17 mouse cellular contexts compared by ENCODE assay signal in genomic region chr9:106157623-106157925, GRCm38 (mm10). TPM values are rescaled to one million over a fixed set of nuclear protein-coding genes. Genes with fewer than 3 reads are reported as not detected.
A peak's percentile ranks its signal among the peaks of the same experiment; 100 is the strongest.
DNase-seq lines count a peak whose midpoint lies in the region; ATAC-seq and TF ChIP-seq lines count a peak whose summit lies in the region.
"Had no signal": no experiment of that assay in that cellular context is flagged by ENCODE, and none has a peak within 500 bp of the region (broad histone marks: within the 10 kb centered on the region; RNA-seq: fewer than 3 reads in every experiment).

No protein-coding gene starts in this region.

- TF ChIP-seq POLR2A in kidney, adult 2 months (IDR thresholded peaks at IDR 0.05; ENCODE audit: low read depth, low read length): no peak
- TF ChIP-seq POLR2A in ES-Bruce4 (IDR thresholded peaks at IDR 0.05; ENCODE audit: insufficient read depth, low read length): no peak

- H3K9ac ChIP-seq in forebrain, embryonic 12.5 days: peak overlapping the region; percentile 13; the same call in 1 of the 2 replicates
- H3K9ac ChIP-seq in forebrain, embryonic 16.5 days (replicated peaks; ENCODE audit: low read depth, low read length): no peak overlapping the region
- H3K9ac ChIP-seq in ES-Bruce4 (ENCODE audit: low read depth, poor library complexity, severe bottlenecking): peak overlapping the region; percentile 8; the same call in 1 of the 2 replicates
- H3K9ac ChIP-seq in liver, embryonic 14.5 days (replicated peaks): no peak overlapping the region
- H3K9ac ChIP-seq in stomach, postnatal 0 days (ENCODE audit: low read length): no peak overlapping the region
- H3K9ac ChIP-seq: embryonic facial prominence, embryonic 13.5 days; heart, embryonic 13.5 days; hindbrain, embryonic 15.5 days had no signal

- H3K27me3 ChIP-seq in forebrain, embryonic 12.5 days: peaks cover 12% of the 10 kb centered on the region
- peaks cover 4% of the 10 kb centered on the region; the same call in 1 of the 2 replicates for H3K27me3 ChIP-seq in forebrain, embryonic 16.5 days (replicated peaks; ENCODE audit: control insufficient read depth, insufficient read depth, low read length)
- H3K27me3 ChIP-seq in kidney, adult 2 months (replicated peaks; ENCODE audit: control insufficient read depth, insufficient read depth, low read length): no peaks in the 10 kb centered on the region
- H3K27me3 ChIP-seq in ES-Bruce4 (ENCODE audit: control insufficient read depth, insufficient read depth, low read length, poor library complexity, severe bottlenecking): no peaks in the 10 kb centered on the region
- H3K27me3 ChIP-seq in liver, embryonic 14.5 days (ENCODE audit: control insufficient read depth, insufficient read depth, low read length): no peaks in the 10 kb centered on the region
- no peaks in the 10 kb centered on the region for H3K27me3 ChIP-seq in stomach, postnatal 0 days (ENCODE audit: control insufficient read depth, insufficient read depth, low read length)
- H3K27me3 ChIP-seq: embryonic facial prominence, embryonic 13.5 days; hindbrain, embryonic 15.5 days had no signal

- no peak overlapping the region for H3K4me2 ChIP-seq in forebrain, embryonic 12.5 days
- H3K4me2 ChIP-seq in forebrain, embryonic 16.5 days (ENCODE audit: low read length): no peak overlapping the region
- peak overlapping the region; percentile 21; the same call in 1 of the 2 replicates for H3K4me2 ChIP-seq in liver, embryonic 14.5 days (ENCODE audit: low read depth)
- H3K4me2 ChIP-seq in stomach, postnatal 0 days (replicated peaks; ENCODE audit: low read depth): no peak overlapping the region
- H3K4me2 ChIP-seq: embryonic facial prominence, embryonic 13.5 days; heart, embryonic 13.5 days; hindbrain, embryonic 15.5 days had no signal

- H3K4me1 ChIP-seq in forebrain, embryonic 12.5 days: peaks cover 37% of the 10 kb centered on the region
- H3K4me1 ChIP-seq in forebrain, embryonic 16.5 days (replicated peaks; ENCODE audit: control insufficient read depth, insufficient read depth, low read length): peaks cover 12% of the 10 kb centered on the region
- H3K4me1 ChIP-seq in kidney, adult 2 months (ENCODE audit: control insufficient read depth, insufficient read depth, low read length): peaks cover 19% of the 10 kb centered on the region; the same call in 1 of the 2 replicates
- no peaks in the 10 kb centered on the region for H3K4me1 ChIP-seq in ES-Bruce4 (ENCODE audit: control insufficient read depth, insufficient read depth, low read length)
- H3K4me1 ChIP-seq in liver, embryonic 14.5 days (replicated peaks; ENCODE audit: control insufficient read depth in 2 of 2, insufficient read depth in 2 of 2, low read length in 1 of 2): peaks cover 5 to 14% of the 10 kb centered on the region in 2 experiments
- no peaks in the 10 kb centered on the region for H3K4me1 ChIP-seq in stomach, postnatal 0 days (replicated peaks; ENCODE audit: control insufficient read depth, insufficient read depth)

- no peak for ATAC-seq in forebrain, embryonic 12.5 days (ENCODE audit: low FRiP score)
- no peak for ATAC-seq in forebrain, embryonic 16.5 days
- ATAC-seq in liver, embryonic 14.5 days (ENCODE audit: insufficient read depth): 0 out of 2 replicates have a peak, but pooled peaks have one; percentile 2
- ATAC-seq in stomach, postnatal 0 days (ENCODE audit: low FRiP score, low TSS enrichment): no peak

- TF ChIP-seq CTCF in kidney, adult 2 months (conservative IDR thresholded peaks at IDR 0.05; ENCODE audit: insufficient read depth, insufficient read length, low read depth, low read length): no peak
- no peak for TF ChIP-seq CTCF in ES-Bruce4 (IDR thresholded peaks at IDR 0.05; ENCODE audit: low read depth, low read length)
- TF ChIP-seq CTCF in liver, embryonic 14.5 days (IDR thresholded peaks at IDR 0.05; ENCODE audit: low read depth): peak; percentile 3; the same call in 1 of the 2 replicates
- no peak for TF ChIP-seq CTCF in stomach, postnatal 0 days (IDR thresholded peaks at IDR 0.05; ENCODE audit: low read depth)

- no peaks in the 10 kb centered on the region for H3K9me3 ChIP-seq in forebrain, embryonic 12.5 days
- no peaks in the 10 kb centered on the region for H3K9me3 ChIP-seq in forebrain, embryonic 16.5 days (ENCODE audit: control insufficient read depth, low read length)
- no peaks in the 10 kb centered on the region for H3K9me3 ChIP-seq in ES-Bruce4 (replicated peaks; ENCODE audit: control insufficient read depth, insufficient read depth, low read length, poor library complexity, severe bottlenecking)
- no peaks in the 10 kb centered on the region for H3K9me3 ChIP-seq in liver, embryonic 14.5 days (ENCODE audit: control insufficient read depth, low read length)
- no peaks in the 10 kb centered on the region for H3K9me3 ChIP-seq in stomach, postnatal 0 days (ENCODE audit: control insufficient read depth, low read length)
- H3K9me3 ChIP-seq: embryonic facial prominence, embryonic 13.5 days; G1E; heart, embryonic 13.5 days; hindbrain, embryonic 15.5 days had no signal

- no peak overlapping the region for H3K27ac ChIP-seq in forebrain, embryonic 12.5 days
- H3K27ac ChIP-seq in forebrain, embryonic 16.5 days (ENCODE audit: low read length): no peak overlapping the region
- peak overlapping the region; percentile 85 for H3K27ac ChIP-seq in kidney, adult 2 months (ENCODE audit: insufficient read depth, low read depth, low read length)
- H3K27ac ChIP-seq in ES-Bruce4 (ENCODE audit: insufficient read depth, low read length): no peak overlapping the region
- H3K27ac ChIP-seq in liver, embryonic 14.5 days: no peak overlapping the region
- H3K27ac ChIP-seq in stomach, postnatal 0 days (replicated peaks): no peak overlapping the region
- H3K27ac ChIP-seq: embryonic facial prominence, embryonic 13.5 days; heart, embryonic 13.5 days had no signal

- H3K36me3 ChIP-seq in forebrain, embryonic 12.5 days (replicated peaks): peaks cover 16% of the 10 kb centered on the region
- H3K36me3 ChIP-seq in forebrain, embryonic 16.5 days (ENCODE audit: control insufficient read depth, insufficient read depth): no peaks in the 10 kb centered on the region
- H3K36me3 ChIP-seq in kidney, adult 2 months (ENCODE audit: control insufficient read depth, insufficient read depth, low read length): no peaks in the 10 kb centered on the region
- no peaks in the 10 kb centered on the region for H3K36me3 ChIP-seq in ES-Bruce4 (ENCODE audit: control insufficient read depth, insufficient read depth, low read length, poor library complexity, severe bottlenecking)
- no peaks in the 10 kb centered on the region for H3K36me3 ChIP-seq in liver, embryonic 14.5 days (replicated peaks; ENCODE audit: control insufficient read depth, insufficient read depth, low read depth)
- H3K36me3 ChIP-seq in stomach, postnatal 0 days (ENCODE audit: control insufficient read depth, insufficient read depth, low read length): no peaks in the 10 kb centered on the region
- H3K36me3 ChIP-seq: embryonic facial prominence, embryonic 13.5 days; heart, embryonic 13.5 days had no signal

- no peak overlapping the region for H3K4me3 ChIP-seq in forebrain, embryonic 12.5 days (replicated peaks)
- H3K4me3 ChIP-seq in forebrain, embryonic 16.5 days (replicated peaks; ENCODE audit: low read length): no peak overlapping the region
- peak overlapping the region; percentile 73 for H3K4me3 ChIP-seq in kidney, adult 2 months (ENCODE audit: insufficient read depth, low read depth, low read length)
- no peak overlapping the region for H3K4me3 ChIP-seq in ES-Bruce4 (ENCODE audit: low read depth, low read length)
- H3K4me3 ChIP-seq in liver, embryonic 14.5 days (ENCODE audit: insufficient read depth in 1 of 2, low read depth in 2 of 2, low read length in 2 of 2): peak overlapping the region; percentile 25 to 32
- H3K4me3 ChIP-seq in stomach, postnatal 0 days (ENCODE audit: low read depth, low read length): no peak overlapping the region
- H3K4me3 ChIP-seq: embryonic facial prominence, embryonic 13.5 days; heart, embryonic 13.5 days; hindbrain, embryonic 15.5 days had no signal

- TF ChIP-seq EP300 in ES-Bruce4 (IDR thresholded peaks at IDR 0.05; ENCODE audit: insufficient read depth, low read depth, low read length): no peak
- no peak for TF ChIP-seq EP300 in liver, embryonic 14.5 days (IDR thresholded peaks at IDR 0.05; ENCODE audit: low read depth)
- TF ChIP-seq EP300 in stomach, postnatal 0 days (optimal IDR thresholded peaks at IDR 0.05): no peak

- 85% methylated on average over 10 of the region's 10 CpGs for WGBS in forebrain, embryonic 12.5 days
- WGBS in forebrain, embryonic 16.5 days: 79% methylated on average over 10 of the region's 10 CpGs
- WGBS in kidney, adult 2 months: 55% methylated on average over 10 of the region's 10 CpGs
- 77% methylated on average over 10 of the region's 10 CpGs for WGBS in liver, embryonic 14.5 days (ENCODE audit: insufficient replicate concordance)
- WGBS in stomach, postnatal 0 days: 81% methylated on average over 10 of the region's 10 CpGs

- DNase-seq in kidney, adult 2 months: no peak
- no peak for DNase-seq in kidney, postnatal 25 days
- no peak for DNase-seq in liver, embryonic 14.5 days (ENCODE audit: low read depth in 3 of 3, low spot score in 3 of 3)
- no peak for DNase-seq in stomach, postnatal 0 days (ENCODE audit: low spot score)
- DNase-seq: adrenal gland, postnatal 25 days; B cell, adult 2 months; cerebellum, postnatal 36 days; gastrocnemius, postnatal 36 days; lung, postnatal 36 days; thymus, postnatal 4 days had no signal

RNA-seq across cellular contexts. Expression of gene Glyctk, which starts 0.4 kb away (rescaled TPM):
- polyA plus RNA-seq in forebrain, embryonic 12.5 days (2016; fragmentation: Nextera tagmentation; extraction: Ambion mirVana): 9.1 and 10.2 TPM in 2 replicates
- polyA plus RNA-seq in forebrain, embryonic 16.5 days (2015; fragmentation: Nextera tagmentation; extraction: Ambion mirVana): 2.2 and 3.0 TPM in 2 replicates
- 168 and 212 TPM in 2 replicates for polyA plus RNA-seq in kidney, adult 2 months (2012; rRNA removed)
- polyA plus RNA-seq in ES-Bruce4 (2011; ENCODE audit: insufficient read depth, insufficient read length, low read depth, missing spikeins): 0.97 and 1.1 TPM in 2 replicates
- 13.0 and 15.5 TPM in 2 replicates for polyA plus RNA-seq in liver, embryonic 14.5 days (2012; rRNA removed)
- 11.6 and 13.4 TPM in 2 replicates for polyA plus RNA-seq in liver, embryonic 14.5 days (2014; fragmentation: Nextera tagmentation; extraction: Ambion mirVana)
- polyA plus RNA-seq in stomach, postnatal 0 days (2015; fragmentation: Nextera tagmentation; extraction: Ambion mirVana): 0.70 and 0.75 TPM in 2 replicates

RNA-seq across cellular contexts. Expression of gene Wdr82, which starts 13.2 kb away (rescaled TPM):
- polyA plus RNA-seq in forebrain, embryonic 12.5 days (2016; fragmentation: Nextera tagmentation; extraction: Ambion mirVana): 38.1 and 41.2 TPM in 2 replicates
- polyA plus RNA-seq in forebrain, embryonic 16.5 days (2015; fragmentation: Nextera tagmentation; extraction: Ambion mirVana): 37.3 and 41.6 TPM in 2 replicates
- 37.6 and 38.9 TPM in 2 replicates for polyA plus RNA-seq in kidney, adult 2 months (2012; rRNA removed)
- polyA plus RNA-seq in ES-Bruce4 (2011; ENCODE audit: insufficient read depth, insufficient read length, low read depth, missing spikeins): 118 and 122 TPM in 2 replicates
- 19.9 and 24.5 TPM in 2 replicates for polyA plus RNA-seq in liver, embryonic 14.5 days (2012; rRNA removed)
- polyA plus RNA-seq in liver, embryonic 14.5 days (2014; fragmentation: Nextera tagmentation; extraction: Ambion mirVana): 6.5 and 8.1 TPM in 2 replicates
- polyA plus RNA-seq in stomach, postnatal 0 days (2015; fragmentation: Nextera tagmentation; extraction: Ambion mirVana): 9.1 and 10.3 TPM in 2 replicates

RNA-seq across cellular contexts. Expression of gene Ppm1m, which starts 42.0 kb away (rescaled TPM):
- 29.6 and 33.3 TPM in 2 replicates for polyA plus RNA-seq in forebrain, embryonic 12.5 days (2016; fragmentation: Nextera tagmentation; extraction: Ambion mirVana)
- 14.0 and 14.7 TPM in 2 replicates for polyA plus RNA-seq in forebrain, embryonic 16.5 days (2015; fragmentation: Nextera tagmentation; extraction: Ambion mirVana)
- 28.5 and 32.6 TPM in 2 replicates for polyA plus RNA-seq in kidney, adult 2 months (2012; rRNA removed)
- polyA plus RNA-seq in ES-Bruce4 (2011; ENCODE audit: insufficient read depth, insufficient read length, low read depth, missing spikeins): 23.2 and 23.4 TPM in 2 replicates
- 7.2 and 10.0 TPM in 2 replicates for polyA plus RNA-seq in liver, embryonic 14.5 days (2012; rRNA removed)
- 5.4 and 5.9 TPM in 2 replicates for polyA plus RNA-seq in liver, embryonic 14.5 days (2014; fragmentation: Nextera tagmentation; extraction: Ambion mirVana)
- 15.2 and 16.5 TPM in 2 replicates for polyA plus RNA-seq in stomach, postnatal 0 days (2015; fragmentation: Nextera tagmentation; extraction: Ambion mirVana)

RNA-seq across cellular contexts. Expression of gene Twf2, which starts 45.3 kb away (rescaled TPM):
- 53.9 and 59.3 TPM in 2 replicates for polyA plus RNA-seq in forebrain, embryonic 12.5 days (2016; fragmentation: Nextera tagmentation; extraction: Ambion mirVana)
- polyA plus RNA-seq in forebrain, embryonic 16.5 days (2015; fragmentation: Nextera tagmentation; extraction: Ambion mirVana): 56.6 and 58.7 TPM in 2 replicates
- polyA plus RNA-seq in kidney, adult 2 months (2012; rRNA removed): 24.4 and 29.7 TPM in 2 replicates
- 27.3 and 36.7 TPM in 2 replicates for polyA plus RNA-seq in ES-Bruce4 (2011; ENCODE audit: insufficient read depth, insufficient read length, low read depth, missing spikeins)
- 14.3 and 14.9 TPM in 2 replicates for polyA plus RNA-seq in liver, embryonic 14.5 days (2012; rRNA removed)
- 18.7 and 19.7 TPM in 2 replicates for polyA plus RNA-seq in liver, embryonic 14.5 days (2014; fragmentation: Nextera tagmentation; extraction: Ambion mirVana)
- 27.1 and 27.7 TPM in 2 replicates for polyA plus RNA-seq in stomach, postnatal 0 days (2015; fragmentation: Nextera tagmentation; extraction: Ambion mirVana)

Comparison
In these comparisons a context has a peak if more than half of its experiments do, and no peak if none do; other contexts are left out.
1. H3K9ac ChIP-seq: peak in forebrain, embryonic 12.5 days (single experiment) and ES-Bruce4 (single experiment); none in forebrain, embryonic 16.5 days (single experiment), liver, embryonic 14.5 days (single experiment) and stomach, postnatal 0 days (single experiment).
2. H3K4me3 ChIP-seq: peak in kidney, adult 2 months (single experiment) and liver, embryonic 14.5 days (2 of 2); none in forebrain, embryonic 12.5 days (single experiment), forebrain, embryonic 16.5 days (single experiment), ES-Bruce4 (single experiment) and stomach, postnatal 0 days (single experiment).
3. RNA of gene Glyctk, which starts 0.4 kb away (polyA plus RNA-seq): 168 to 212 TPM in kidney, adult 2 months; 11.6 to 15.5 TPM in liver, embryonic 14.5 days, 9.1 to 10.2 TPM in forebrain, embryonic 12.5 days, 2.2 to 3.0 TPM in forebrain, embryonic 16.5 days, 0.97 to 1.1 TPM in ES-Bruce4 and 0.70 to 0.75 TPM in stomach, postnatal 0 days; every median in the first group is over 10 times any median in the second.